Mouse (Mus musculus) myocyte (in vitro differentiated cells): Measurements from ENCODE around the gene Blnk. TPM values are rescaled to one million over a fixed set of nuclear protein-coding genes. Genes with fewer than 3 reads are reported as not detected.

Source experiments
- H3K27me3 ChIP-seq: one replicate; pipeline ENCODE4 v1.6.1; 2011; ENCODE audit not compliant: control insufficient read depth, insufficient read depth, insufficient read length
- H3K36me3 ChIP-seq: one replicate; pipeline ENCODE4 v1.6.1; 2011; ENCODE audit not compliant: control insufficient read depth, insufficient read depth
- H3K4me2 ChIP-seq: one replicate; pipeline ENCODE4 v1.6.1; 2011; ENCODE audit warnings: low read depth, control low read depth
- H3K4me3 ChIP-seq: one replicate; pipeline ENCODE4 v1.5.1; 2011; ENCODE audit warnings: mild to moderate bottlenecking, control low read depth, moderate library complexity
- H3K79me2 ChIP-seq: one replicate; pipeline ENCODE4 v1.6.1; 2011; ENCODE audit not compliant: control insufficient read depth, insufficient read depth
- H3ac ChIP-seq: one replicate; pipeline ENCODE4 v1.6.1; 2011; ENCODE audit not compliant: control insufficient read depth, insufficient read length
- CEBPB ChIP-seq: IDR thresholded peaks from 2 replicates; pipeline ENCODE4 v1.6.1; 2011; ENCODE audit warnings: mild to moderate bottlenecking, moderate library complexity; ENCODE audit not compliant: poor library complexity, insufficient read depth, severe bottlenecking
- E2F4 ChIP-seq: IDR thresholded peaks from one replicate; pipeline ENCODE4 v1.6.1; 2011; ENCODE audit warnings: mild to moderate bottlenecking, control low read depth, moderate library complexity; ENCODE audit not compliant: insufficient read depth
- MAX ChIP-seq: IDR thresholded peaks from one replicate; pipeline ENCODE4 v1.6.1; 2011; ENCODE audit warnings: low read depth, mild to moderate bottlenecking, control low read depth
- MYOD1 ChIP-seq, 3 experiments: IDR thresholded peaks; one replicate each; pipeline ENCODE4 v1.6.1; 2011; ENCODE audit warnings: control low read depth in 2 of 3, low read depth in 2 of 3, mild to moderate bottlenecking in 2 of 3, moderate library complexity in 1 of 3; ENCODE audit not compliant: insufficient read length in 2 of 3, control insufficient read depth in 1 of 3
- MYOG ChIP-seq, 3 experiments: IDR thresholded peaks; one replicate each; pipeline ENCODE4 v1.6.1; 2011; ENCODE audit warnings: control low read depth in 2 of 3, low read depth in 2 of 3, mild to moderate bottlenecking in 2 of 3; ENCODE audit not compliant: insufficient read length in 2 of 3, control insufficient read depth in 1 of 3, insufficient read depth in 1 of 3
- POLR2A ChIP-seq: IDR thresholded peaks from one replicate; pipeline ENCODE4 v1.6.1; 2011; ENCODE audit warnings: low read depth, mild to moderate bottlenecking, control low read depth, moderate library complexity; ENCODE audit not compliant: insufficient read length
- POLR2AphosphoS2 ChIP-seq: IDR thresholded peaks from one replicate; pipeline ENCODE4 v1.6.1; 2011; ENCODE audit warnings: low read depth, control low read depth; ENCODE audit not compliant: insufficient read length
- REST ChIP-seq: IDR thresholded peaks from one replicate; pipeline ENCODE4 v1.6.1; 2011; ENCODE audit warnings: mild to moderate bottlenecking, control low read depth, moderate library complexity; ENCODE audit not compliant: insufficient read depth, insufficient read length
- SRF ChIP-seq: IDR thresholded peaks from one replicate; pipeline ENCODE4 v1.6.1; 2011; ENCODE audit warnings: low read depth; ENCODE audit not compliant: control insufficient read depth, insufficient read length
- TCF12 ChIP-seq: IDR thresholded peaks from one replicate; pipeline ENCODE4 v1.6.1; 2011; ENCODE audit warnings: mild to moderate bottlenecking, control low read depth; ENCODE audit not compliant: poor library complexity, insufficient read depth, severe bottlenecking
- TCF3 ChIP-seq: IDR thresholded peaks from one replicate; pipeline ENCODE4 v1.6.1; 2011; ENCODE audit warnings: low read depth, control low read depth; ENCODE audit not compliant: insufficient read length
- USF1 ChIP-seq: IDR thresholded peaks from one replicate; pipeline ENCODE4 v1.6.1; 2011; ENCODE audit warnings: low read depth, mild to moderate bottlenecking, control low read depth, moderate library complexity
- polyA plus RNA-seq: library from polyadenylated mRNA; unstranded; fragments of >200 nt; fragmentation: generic; extraction: Trizol; gene quantifications from one replicate; pipeline ENCODE4 v1.2.1, GENCODE M21; 2012; ENCODE audit warnings: missing spikeins

Blnk gene
- polyA plus RNA-seq, 1 experiment: 3.3 TPM

DNA sequence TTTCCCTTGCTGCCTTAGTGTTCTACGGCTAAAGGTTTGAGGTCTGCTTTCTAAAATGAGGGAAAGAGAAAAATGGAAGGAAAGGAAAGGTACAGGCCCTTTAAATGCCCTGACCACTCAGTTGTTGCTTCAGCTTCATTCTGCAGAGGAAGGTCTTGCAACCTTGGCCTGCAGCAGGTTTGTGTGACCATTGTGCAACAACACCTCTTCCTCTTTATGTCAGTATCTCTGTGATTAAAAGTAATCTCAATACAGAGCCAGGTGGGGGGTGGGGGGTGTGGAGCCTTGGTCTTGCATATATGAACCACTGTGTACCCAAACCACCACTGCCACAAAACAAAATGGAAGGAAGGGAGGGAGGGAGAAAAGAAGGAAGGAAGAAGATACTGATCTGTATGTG is 105.4 kb downstream of the Blnk start:
- peaks cover 4% of the 10 kb centered on the region for H3K27me3 ChIP-seq
- no peaks in the 10 kb centered on the region for H3K79me2 ChIP-seq
- H3K36me3 ChIP-seq: no peaks in the 10 kb centered on the region
- TF ChIP-seq POLR2A: no peak
- no peak for TF ChIP-seq SRF
- no peak for TF ChIP-seq MYOD1 (IDR thresholded peaks at IDR 0.05; ENCODE audit: control insufficient read depth in 1 of 3, insufficient read length in 2 of 3, low read depth in 2 of 3)
- no peak overlapping the region for H3ac ChIP-seq
- no peak overlapping the region for H3K4me3 ChIP-seq
- H3K4me2 ChIP-seq: no peak overlapping the region

DNA sequence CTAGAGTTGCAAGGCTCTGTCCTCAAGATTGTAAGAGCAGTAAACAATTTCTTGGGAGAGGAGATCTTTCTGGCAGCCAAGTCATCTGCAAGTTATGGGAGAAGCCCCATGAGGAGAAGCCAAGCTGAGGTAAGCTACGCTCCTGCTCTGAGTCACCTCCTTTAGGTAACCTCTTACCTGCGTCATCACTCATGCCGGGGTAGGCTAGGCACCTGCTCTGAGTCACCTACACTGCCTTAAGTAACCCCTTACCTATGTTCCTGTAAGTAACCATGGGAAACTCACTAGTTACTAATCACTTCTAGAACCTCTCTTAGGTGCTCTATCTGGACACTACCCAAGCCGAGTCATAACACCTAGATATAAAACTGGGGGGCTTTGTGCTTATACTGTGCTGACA is 112.6 kb downstream of the Blnk start:
- H3K27me3 ChIP-seq: peaks cover 8% of the 10 kb centered on the region
- H3K36me3 ChIP-seq: no peaks in the 10 kb centered on the region
- H3K4me3 ChIP-seq: no peak overlapping the region
- no peaks in the 10 kb centered on the region for H3K79me2 ChIP-seq
- no peak overlapping the region for H3ac ChIP-seq
- TF ChIP-seq CEBPB (no peak), TCF12 (no peak), E2F4 (no peak), POLR2A (no peak), SRF (no peak), USF1 (no peak), TCF3 (no peak), MYOD1 (IDR thresholded peaks at IDR 0.05; ENCODE audit: control insufficient read depth in 1 of 3, insufficient read length in 2 of 3, low read depth in 2 of 3) (no peak), POLR2AphosphoS2 (no peak), MYOG (IDR thresholded peaks at IDR 0.05; ENCODE audit: control insufficient read depth in 1 of 3, insufficient read depth in 1 of 3, insufficient read length in 2 of 3, low read depth in 2 of 3) (no peak), MAX (no peak), REST (no peak)
- no peak overlapping the region for H3K4me2 ChIP-seq

Other genes with a start within 250 kb of the Blnk start
- not detected for gene Cc2d2b, start 245.8 kb downstream of the Blnk start, polyA plus RNA-seq
- gene Ccnj, start 163.3 kb downstream of the Blnk start, polyA plus RNA-seq: 2.1 TPM
- 0.86 TPM for gene Zfp518a, start 99.8 kb downstream of the Blnk start, polyA plus RNA-seq
- gene Dntt, start 34.7 kb upstream of the Blnk start, polyA plus RNA-seq: 0.02 TPM
- gene Opalin, start 82.6 kb upstream of the Blnk start, polyA plus RNA-seq: not detected
- gene Tll2, start 212.3 kb upstream of the Blnk start, polyA plus RNA-seq: not detected